Mouse (Mus musculus): ENCODE results near the gene Muc4. TPM values are rescaled to one million over a fixed set of nuclear protein-coding genes. Genes with fewer than 3 reads are reported as not detected.

Gene Muc4
- polyA plus RNA-seq, 1 experiment from 2014 or later, result not detected

DNA sequence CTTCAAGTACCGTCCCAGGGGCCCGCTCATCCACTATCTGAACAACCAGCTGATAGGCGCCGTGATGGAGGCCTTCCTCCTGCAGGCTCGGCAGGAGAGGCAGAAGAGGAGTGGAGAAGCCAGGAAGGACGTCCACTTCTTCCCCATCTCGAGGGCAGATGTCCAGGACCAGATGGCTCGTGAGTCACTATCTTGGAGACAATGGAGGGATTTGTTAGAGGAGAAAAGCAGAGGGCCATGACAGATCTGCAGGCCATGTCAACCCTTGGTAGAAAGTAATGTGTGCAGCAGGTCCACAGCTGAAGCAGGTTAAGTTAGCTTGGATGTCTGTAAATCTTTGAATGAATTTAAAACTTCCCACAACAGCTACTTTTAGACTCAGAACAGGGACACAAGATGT lies 43.3 kb downstream of the Muc4 start:
- no peaks in the 10 kb centered on the region for H3K9me3 ChIP-seq
- H3K4me3 ChIP-seq, result no peak overlapping the region
- no peak overlapping the region for H3K4me2 ChIP-seq
- H3K36me3 ChIP-seq, result no peaks in the 10 kb centered on the region
- no peak overlapping the region for H3K27ac ChIP-seq
- H3K9ac ChIP-seq, result no peak overlapping the region
- 68% methylated on average over 8 of the region's 8 CpGs for WGBS
- no peaks in the 10 kb centered on the region for H3K27me3 ChIP-seq
- ATAC-seq (ENCODE audit: insufficient number of reproducible peaks, low FRiP score, low TSS enrichment, low read depth), result no peak
- no peaks in the 10 kb centered on the region for H3K4me1 ChIP-seq

DNA sequence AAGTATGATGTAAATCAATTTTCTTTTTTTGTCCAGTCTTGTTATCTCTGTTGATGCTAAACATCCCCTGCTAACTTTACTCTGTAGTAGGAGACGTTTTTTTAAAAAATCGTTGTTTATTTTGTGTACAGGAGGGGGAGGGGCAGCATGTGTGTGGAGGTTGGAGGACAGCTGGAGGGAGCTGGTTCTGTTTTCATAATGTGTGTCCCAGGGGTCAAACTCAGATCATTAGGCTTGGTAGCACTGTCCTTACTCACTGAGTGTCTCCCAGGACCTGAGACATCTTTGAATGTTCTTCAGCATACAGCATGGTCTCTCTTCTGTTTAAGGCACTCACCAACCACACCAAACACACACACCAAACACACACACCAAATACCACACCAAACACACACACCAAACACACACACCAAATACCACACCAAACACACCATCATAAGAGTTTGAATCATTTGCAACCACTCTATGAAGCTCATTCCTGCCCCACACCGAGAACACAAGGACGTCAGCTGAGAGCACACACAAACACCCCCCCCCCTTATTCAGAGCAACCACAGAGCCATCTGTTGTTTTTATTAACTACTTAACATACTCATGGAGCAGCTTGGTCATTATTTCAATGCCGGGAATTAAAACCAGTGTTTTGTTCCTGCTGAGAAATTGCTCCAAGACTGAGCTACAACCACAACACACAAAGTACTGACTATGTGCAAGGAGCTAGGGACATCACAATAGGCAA lies 47.8 kb downstream of the Muc4 start:
- Histone ChIP-seq H3K4me3 (no peak overlapping the region), H3K4me2 (no peak overlapping the region), H3K4me1 (no peaks in the 10 kb centered on the region), H3K36me3 (no peaks in the 10 kb centered on the region), H3K9ac (no peak overlapping the region), H3K27ac (no peak overlapping the region), H3K9me3 (no peaks in the 10 kb centered on the region), H3K27me3 (no peaks in the 10 kb centered on the region)
- ATAC-seq (ENCODE audit: insufficient number of reproducible peaks, low FRiP score, low TSS enrichment, low read depth), result no peak
- 40% methylated on average over 5 of the region's 5 CpGs for WGBS

DNA sequence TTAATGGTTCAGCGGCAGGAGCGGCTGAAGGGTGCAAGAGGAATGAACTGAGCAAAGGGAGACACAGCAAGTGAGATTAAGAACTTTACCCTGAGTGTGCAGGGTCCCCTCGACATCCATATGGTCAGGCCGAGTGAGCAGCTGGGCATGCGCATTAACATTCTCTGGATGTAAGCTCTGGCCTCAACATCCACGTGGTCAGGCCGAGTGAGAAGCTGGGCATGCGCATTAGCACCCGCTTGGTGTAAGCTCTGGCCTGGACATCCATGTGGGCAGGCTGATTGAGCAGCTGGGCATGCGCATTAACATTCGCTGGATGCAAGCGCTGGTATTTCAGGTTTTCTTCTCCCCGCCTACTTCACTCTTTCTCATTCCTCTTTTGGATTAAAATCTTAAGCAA lies 49.2 kb downstream of the Muc4 start:
- no peak overlapping the region for H3K9ac ChIP-seq
- WGBS, result 79% methylated on average over 13 of the region's 13 CpGs
- no peaks in the 10 kb centered on the region for H3K9me3 ChIP-seq
- no peak overlapping the region for H3K4me2 ChIP-seq
- H3K27ac ChIP-seq, result no peak overlapping the region
- H3K36me3 ChIP-seq, result no peaks in the 10 kb centered on the region
- ATAC-seq (ENCODE audit: insufficient number of reproducible peaks, low FRiP score, low TSS enrichment, low read depth), result no peak
- H3K27me3 ChIP-seq, result no peaks in the 10 kb centered on the region
- no peaks in the 10 kb centered on the region for H3K4me1 ChIP-seq
- H3K4me3 ChIP-seq, result no peak overlapping the region

DNA sequence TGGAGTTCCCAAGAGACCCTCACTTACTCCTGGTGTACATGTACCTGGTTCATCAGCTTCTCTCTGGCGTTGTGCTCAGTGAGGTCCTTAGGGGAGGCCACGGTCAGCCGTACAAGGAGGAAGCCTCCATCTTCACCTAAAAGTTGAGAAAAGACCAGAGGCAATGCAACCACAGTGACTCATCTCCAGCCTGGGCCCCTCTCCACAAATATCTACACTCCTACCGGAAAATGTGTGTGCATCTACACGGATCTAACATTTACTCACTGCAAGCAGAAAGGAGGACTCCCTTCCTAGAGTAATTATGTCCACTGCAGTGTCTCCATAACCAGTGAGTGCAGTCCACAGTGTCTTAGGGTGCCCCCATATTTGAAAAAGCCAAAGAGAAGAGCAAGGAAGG lies 54.4 kb downstream of the Muc4 start:
- no peak overlapping the region for H3K27ac ChIP-seq
- ATAC-seq (ENCODE audit: insufficient number of reproducible peaks, low FRiP score, low TSS enrichment, low read depth), result no peak

DNA sequence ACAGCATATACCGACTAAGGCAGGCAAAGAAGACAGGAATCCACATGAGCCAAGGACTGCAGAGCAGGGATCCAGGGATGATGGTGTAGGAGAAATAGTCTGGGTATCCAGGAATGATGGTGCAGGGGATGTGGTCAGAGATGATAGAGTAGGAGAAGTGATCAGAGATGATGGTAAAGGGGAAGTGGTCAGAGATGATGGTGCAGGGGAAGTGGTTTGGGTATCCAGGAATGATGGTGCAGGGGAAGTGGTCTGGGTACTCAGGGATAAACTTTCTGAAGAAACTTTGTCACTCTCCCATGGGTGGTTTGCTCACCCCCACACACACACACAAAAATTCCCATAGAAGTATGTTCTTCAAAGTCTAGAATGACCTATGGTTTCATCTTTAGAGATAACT lies 59.5 kb downstream of the Muc4 start:
- no peak overlapping the region for H3K27ac ChIP-seq
- no peak overlapping the region for H3K4me3 ChIP-seq
- no peak overlapping the region for H3K4me2 ChIP-seq
- 0 out of 2 replicates have a peak, but pooled peaks cover 2% of the 10 kb centered on the region for H3K4me1 ChIP-seq
- no peaks in the 10 kb centered on the region for H3K27me3 ChIP-seq
- WGBS, result 97% methylated on average over 1 of the region's 1 CpGs
- no peak overlapping the region for H3K9ac ChIP-seq
- no peaks in the 10 kb centered on the region for H3K36me3 ChIP-seq
- ATAC-seq (ENCODE audit: insufficient number of reproducible peaks, low FRiP score, low TSS enrichment, low read depth), result no peak
- H3K9me3 ChIP-seq, result no peaks in the 10 kb centered on the region

More for the DNA sequence above, 54.4 kb downstream of the Muc4 start:
- 92% methylated on average over 5 of the region's 5 CpGs for WGBS
- H3K4me1 ChIP-seq, result no peaks in the 10 kb centered on the region
- no peak overlapping the region for H3K9ac ChIP-seq
- H3K9me3 ChIP-seq, result no peaks in the 10 kb centered on the region
- H3K36me3 ChIP-seq, result no peaks in the 10 kb centered on the region
- H3K4me3 ChIP-seq, result no peak overlapping the region
- H3K27me3 ChIP-seq, result no peaks in the 10 kb centered on the region
- no peak overlapping the region for H3K4me2 ChIP-seq

DNA sequence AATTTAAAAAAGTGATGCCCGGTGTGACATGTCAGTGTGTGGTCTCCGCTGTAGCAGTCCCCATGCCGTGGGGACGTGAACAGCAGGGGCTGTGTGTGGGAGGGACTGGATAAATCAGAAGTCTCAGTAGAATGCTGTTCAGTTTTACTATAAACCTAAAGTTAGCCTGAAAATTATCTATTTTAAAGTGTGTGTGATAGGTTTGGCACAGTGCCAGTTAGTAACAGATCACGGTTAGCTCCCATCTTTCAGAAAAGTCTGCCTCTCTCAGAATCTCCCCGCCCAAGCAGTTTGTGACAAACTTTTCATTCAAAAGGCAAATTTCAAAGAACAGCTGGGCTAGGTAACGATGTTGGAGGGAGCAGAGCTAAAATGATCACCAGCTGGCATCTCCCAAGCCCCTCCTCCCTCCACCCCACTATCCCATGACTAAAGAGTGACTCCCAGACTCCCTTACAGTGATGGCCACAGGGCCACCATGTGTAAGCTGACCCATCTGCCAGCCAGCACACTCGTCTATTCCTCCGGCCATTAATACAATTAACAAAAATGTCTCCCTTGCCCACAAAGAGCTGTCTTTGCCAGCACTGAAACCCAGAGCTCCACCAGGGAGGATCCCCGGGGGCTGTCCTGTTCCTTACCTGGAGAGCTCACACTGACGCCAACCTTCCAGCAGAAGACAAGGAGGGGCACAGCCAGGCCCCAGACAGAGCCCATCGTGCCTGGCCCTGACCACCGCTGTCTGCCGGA lies 61.2 kb downstream of the Muc4 start:
- 56% methylated on average over 14 of the region's 14 CpGs for WGBS

DNA sequence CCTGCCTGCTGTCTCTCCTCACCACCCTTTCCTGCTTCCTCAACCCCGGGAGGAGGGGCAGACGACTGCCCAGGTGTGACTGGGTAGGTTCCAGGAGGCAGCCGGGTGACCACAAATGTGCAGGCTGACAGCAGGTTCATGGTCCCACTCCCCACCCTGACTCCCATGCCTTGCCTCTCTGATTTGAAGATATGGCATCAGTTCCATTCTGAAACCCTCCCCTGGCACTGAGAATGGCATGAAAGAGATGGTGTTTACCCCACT lies 61.7 kb downstream of the Muc4 start, which contains the start of gene Muc20:
TSS of gene Muc20 (minus strand) at position 10 of the 264 bp plus-strand sequence.
- ATAC-seq (ENCODE audit: insufficient number of reproducible peaks, low FRiP score, low TSS enrichment, low read depth), result no peak
- 67% methylated on average over 3 of the region's 3 CpGs for WGBS
- no peak within 1 kb of the TSS for H3K27ac ChIP-seq
- H3K4me2 ChIP-seq, result no peak within 1 kb of the TSS
- no peak within 1 kb of the TSS for H3K4me3 ChIP-seq
- no peaks in the 10 kb centered on the region for H3K36me3 ChIP-seq
- H3K4me1 ChIP-seq, result 0 out of 2 replicates have a peak, but pooled peaks cover 2% of the 10 kb centered on the region
- no peaks in the 10 kb centered on the region for H3K9me3 ChIP-seq
- H3K27me3 ChIP-seq, result no peaks in the 10 kb centered on the region
- no peak within 1 kb of the TSS for H3K9ac ChIP-seq

More for the DNA sequence above, 61.2 kb downstream of the Muc4 start:
- 0 out of 2 replicates have a peak, but pooled peaks cover 2% of the 10 kb centered on the region for H3K4me1 ChIP-seq
- no peak overlapping the region for H3K9ac ChIP-seq
- no peaks in the 10 kb centered on the region for H3K9me3 ChIP-seq
- H3K27ac ChIP-seq, result no peak overlapping the region
- no peak overlapping the region for H3K4me3 ChIP-seq
- no peak overlapping the region for H3K4me2 ChIP-seq
- no peak for ATAC-seq (ENCODE audit: insufficient number of reproducible peaks, low FRiP score, low TSS enrichment, low read depth)
- no peaks in the 10 kb centered on the region for H3K36me3 ChIP-seq
- H3K27me3 ChIP-seq, result no peaks in the 10 kb centered on the region

DNA sequence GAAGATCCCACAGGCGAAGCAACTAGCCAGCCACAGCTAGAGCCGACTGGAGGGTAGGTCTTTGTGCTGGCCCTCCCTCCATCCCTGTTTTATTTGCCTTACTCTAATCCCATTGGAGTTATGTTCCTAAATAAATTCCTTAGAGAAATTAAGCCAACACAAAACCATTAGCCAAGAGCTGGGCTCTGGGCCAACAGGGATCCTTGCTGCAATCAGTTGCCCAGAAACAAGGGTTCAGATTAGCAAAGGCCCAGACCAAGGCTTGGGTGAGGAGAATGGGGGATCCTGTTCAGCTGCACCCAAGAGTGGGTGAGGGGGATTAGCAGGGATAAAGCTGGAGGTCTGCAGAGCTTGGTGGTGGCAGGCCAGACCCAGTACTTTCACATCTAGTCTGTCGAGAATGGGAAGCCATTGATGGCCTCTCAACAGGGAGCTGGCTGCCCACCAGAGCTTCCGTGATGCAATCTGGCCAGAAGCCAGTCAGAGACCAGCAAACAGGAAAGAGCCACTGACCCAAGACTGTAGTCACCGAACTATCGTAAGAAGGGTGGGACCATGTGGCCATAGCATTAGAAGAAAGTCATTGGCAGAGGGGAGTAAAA lies 67.7 kb downstream of the Muc4 start:
- H3K9ac ChIP-seq, result no peak overlapping the region
- H3K9me3 ChIP-seq, result no peaks in the 10 kb centered on the region
- H3K36me3 ChIP-seq, result no peaks in the 10 kb centered on the region
- no peaks in the 10 kb centered on the region for H3K27me3 ChIP-seq
- H3K4me1 ChIP-seq, result peaks cover 12% of the 10 kb centered on the region
- H3K27ac ChIP-seq, result peak overlapping the region; percentile 38; the same call in 1 of the 2 replicates
- no peak overlapping the region for H3K4me2 ChIP-seq
- 39% methylated on average over 6 of the region's 6 CpGs for WGBS
- no peak overlapping the region for H3K4me3 ChIP-seq
- no peak for ATAC-seq (ENCODE audit: insufficient number of reproducible peaks, low FRiP score, low TSS enrichment, low read depth)

DNA sequence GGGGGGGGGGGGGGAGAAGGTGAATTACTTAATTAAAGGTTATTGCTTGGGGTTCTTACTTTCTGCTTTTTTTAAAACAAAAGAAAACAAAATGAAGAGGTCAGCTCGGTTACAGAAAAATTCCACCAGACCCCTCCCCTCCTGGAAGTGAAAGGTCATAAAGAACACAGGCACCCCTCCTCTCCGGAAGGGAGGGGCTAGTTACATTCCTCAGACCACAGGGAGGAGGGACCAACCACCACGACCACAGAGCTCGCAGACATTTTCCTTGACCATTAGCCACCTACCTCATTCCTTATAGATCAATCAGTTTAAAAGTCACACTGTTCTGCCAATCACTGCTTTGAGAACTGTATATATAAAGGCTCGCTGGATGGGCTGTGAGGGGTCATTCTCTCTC lies 68.2 kb downstream of the Muc4 start:
- Histone ChIP-seq H3K4me1 (peaks cover 10% of the 10 kb centered on the region), H3K9me3 (no peaks in the 10 kb centered on the region), H3K27me3 (no peaks in the 10 kb centered on the region), H3K27ac (no peak overlapping the region), H3K4me2 (no peak overlapping the region), H3K4me3 (no peak overlapping the region), H3K36me3 (no peaks in the 10 kb centered on the region), H3K9ac (no peak overlapping the region)
- ATAC-seq (ENCODE audit: insufficient number of reproducible peaks, low FRiP score, low TSS enrichment, low read depth), result no peak
- 23% methylated on average over 5 of the region's 5 CpGs for WGBS

DNA sequence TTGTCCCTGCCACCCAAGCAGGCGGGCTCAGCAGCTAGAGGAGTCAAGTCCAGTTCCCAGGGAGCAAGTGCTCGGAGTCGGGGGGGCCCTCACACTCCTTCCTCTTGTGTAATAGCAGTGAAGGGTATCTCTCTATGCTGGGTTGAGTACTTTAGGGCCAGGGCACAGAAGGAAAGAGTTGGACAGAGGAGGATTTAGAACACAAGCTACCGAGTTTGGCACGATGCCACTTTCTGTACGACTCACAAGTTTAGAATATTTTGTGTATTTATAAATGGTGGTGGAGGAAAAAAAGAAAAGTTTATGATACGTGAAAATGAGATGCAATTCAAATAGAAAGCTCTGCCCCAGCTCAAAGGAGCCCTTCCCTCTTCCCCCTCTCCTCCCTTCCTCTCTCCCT lies 69.5 kb downstream of the Muc4 start:
- H3K4me3 ChIP-seq, result no peak overlapping the region
- H3K27ac ChIP-seq, result no peak overlapping the region
- H3K27me3 ChIP-seq, result no peaks in the 10 kb centered on the region
- 66% methylated on average over 7 of the region's 7 CpGs for WGBS
- no peak overlapping the region for H3K4me2 ChIP-seq
- H3K9me3 ChIP-seq, result no peaks in the 10 kb centered on the region
- ATAC-seq (ENCODE audit: insufficient number of reproducible peaks, low FRiP score, low TSS enrichment, low read depth), result no peak
- peaks cover 10% of the 10 kb centered on the region for H3K4me1 ChIP-seq
- no peaks in the 10 kb centered on the region for H3K36me3 ChIP-seq
- H3K9ac ChIP-seq, result no peak overlapping the region

DNA sequence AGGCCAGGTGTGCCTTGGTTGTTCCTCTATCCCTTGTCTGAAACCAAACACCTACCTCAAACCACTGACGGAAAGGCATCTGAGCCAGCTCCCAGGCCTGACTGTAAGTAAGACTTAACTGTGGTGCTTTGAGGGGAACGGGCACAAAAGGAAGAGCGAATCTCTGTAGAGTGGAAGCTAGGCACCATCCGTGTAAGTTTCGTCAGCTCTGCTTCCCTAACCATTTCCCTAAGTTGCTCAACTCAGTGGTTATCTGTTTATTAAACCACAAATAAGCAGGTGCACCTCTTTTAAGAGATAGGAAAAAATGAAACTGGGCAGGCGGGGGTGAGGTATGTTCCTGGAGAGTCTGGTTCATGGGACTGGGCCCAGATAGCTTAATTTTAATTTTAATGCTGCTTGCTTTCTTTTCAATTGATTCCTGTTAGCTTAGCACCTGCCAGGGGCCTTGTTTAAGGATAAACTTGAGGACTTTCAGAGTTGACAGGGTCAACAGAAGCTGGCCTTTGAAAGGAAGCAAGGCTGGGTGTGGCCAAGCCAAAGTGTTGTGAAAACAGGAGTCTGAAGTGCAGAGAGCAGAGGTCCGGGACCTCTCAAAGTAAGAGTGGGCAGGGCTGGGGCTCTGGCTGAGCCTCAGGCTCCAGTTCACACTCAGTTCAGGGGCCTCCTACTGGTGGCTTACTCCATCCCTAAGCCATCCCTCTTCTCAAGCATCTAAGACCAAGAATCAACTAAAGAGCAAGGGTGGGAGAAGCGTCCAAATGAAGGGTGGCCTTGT lies 71.9 kb downstream of the Muc4 start:
- 54% methylated on average over 8 of the region's 8 CpGs for WGBS
- no peak for ATAC-seq (ENCODE audit: insufficient number of reproducible peaks, low FRiP score, low TSS enrichment, low read depth)
- Histone ChIP-seq H3K4me3 (no peak overlapping the region), H3K4me1 (peaks cover 10% of the 10 kb centered on the region), H3K9ac (no peak overlapping the region), H3K9me3 (no peaks in the 10 kb centered on the region), H3K4me2 (no peak overlapping the region), H3K27ac (no peak overlapping the region), H3K36me3 (no peaks in the 10 kb centered on the region), H3K27me3 (no peaks in the 10 kb centered on the region)

DNA sequence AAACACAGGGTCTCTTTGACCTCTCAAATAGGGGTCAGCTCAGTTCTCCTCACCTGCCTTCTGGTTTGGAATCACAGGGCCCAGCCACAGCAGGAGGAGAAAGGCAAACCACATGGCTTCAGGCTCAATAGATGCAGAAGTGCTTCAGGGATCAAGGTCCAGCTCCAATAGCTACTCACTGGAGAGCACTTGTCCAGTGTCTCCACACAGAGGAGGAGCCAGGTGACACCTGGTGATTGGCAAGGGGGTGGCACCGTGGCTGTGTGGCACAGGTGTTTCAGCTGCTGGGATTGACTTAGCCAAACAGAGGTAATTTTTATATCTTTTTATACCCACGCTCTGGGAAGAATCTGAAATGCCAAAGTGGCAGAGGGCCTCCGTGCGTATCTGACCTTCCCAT lies 74.6 kb downstream of the Muc4 start, which contains the start of gene Smbd1:
TSS of gene Smbd1 (minus strand) at position 157 of the 400 bp plus-strand sequence.
- no peaks in the 10 kb centered on the region for H3K36me3 ChIP-seq
- H3K4me1 ChIP-seq, result peaks cover 13% of the 10 kb centered on the region
- H3K4me2 ChIP-seq, result no peak within 1 kb of the TSS
- ATAC-seq (ENCODE audit: insufficient number of reproducible peaks, low FRiP score, low TSS enrichment, low read depth), result no peak
- WGBS, result 76% methylated on average over 4 of the region's 4 CpGs
- H3K9ac ChIP-seq, result no peak within 1 kb of the TSS
- H3K9me3 ChIP-seq, result no peaks in the 10 kb centered on the region
- no peaks in the 10 kb centered on the region for H3K27me3 ChIP-seq
- H3K27ac ChIP-seq, result no peak within 1 kb of the TSS
- no peak within 1 kb of the TSS for H3K4me3 ChIP-seq

Data from limb, embryonic 15.5 days (tissue).